Mouse (Mus musculus) CH12.LX (cell line): Measurements from ENCODE around the gene Armc6. TPM values are rescaled to one million over a fixed set of nuclear protein-coding genes. Genes with fewer than 3 reads are reported as not detected.
A peak's percentile ranks its signal among the peaks of the same experiment; 100 is the strongest.

Experiments used
- DNase-seq: peaks from one replicate; pipeline ENCODE4 v3.0.0-alpha.2; 2013; ENCODE audit errors: extremely low read depth
- H3K27ac ChIP-seq: 2 replicates; pipeline ENCODE4 v1.5.1; 2012; ENCODE audit warnings: low read depth, mild to moderate bottlenecking, control low read depth, moderate library complexity; ENCODE audit not compliant: insufficient read depth
- H3K27me3 ChIP-seq: replicated peaks from 2 replicates; pipeline ENCODE3; 2012; ENCODE audit warnings: inconsistent platforms
- H3K36me3 ChIP-seq, 2 experiments: replicated peaks in 1 of 2; 2 replicates each; pipeline versions ENCODE3 to v1.6.1; 2012; ENCODE audit warnings: inconsistent platforms in 1 of 2, low read length in 1 of 2, mild to moderate bottlenecking in 1 of 2, mixed read lengths in 1 of 2, moderate library complexity in 1 of 2; ENCODE audit not compliant: control insufficient read depth in 1 of 2, insufficient read depth in 1 of 2
- H3K4me1 ChIP-seq, 2 experiments: 2 replicates each; pipeline ENCODE4 v1.6.1; 2012; ENCODE audit warnings: inconsistent platforms in 1 of 2, moderate library complexity in 1 of 2; ENCODE audit not compliant: insufficient read depth in 2 of 2, control insufficient read depth in 1 of 2
- H3K4me2 ChIP-seq: 2 replicates; pipeline ENCODE4 v1.6.1; 2012; ENCODE audit warnings: low read depth, mild to moderate bottlenecking, control low read depth; ENCODE audit not compliant: poor library complexity, insufficient read depth, severe bottlenecking
- H3K4me3 ChIP-seq, 3 experiments: fragments of 150-350 bp in 1 of 3; sonication (generic) in 1 of 3; replicated peaks in 1 of 3; 2 replicates each; pipeline versions ENCODE3 to v1.5.1; 2011 to 2012; ENCODE audit warnings: low read depth in 2 of 3, low read length in 2 of 3, mild to moderate bottlenecking in 2 of 3, moderate library complexity in 2 of 3, control low read depth in 1 of 3, improper control_type of control experiment in 1 of 3, inconsistent platforms in 1 of 3, mixed read lengths in 1 of 3; ENCODE audit not compliant: poor library complexity in 1 of 3
- H3K79me2 ChIP-seq: replicated peaks from 2 replicates; pipeline ENCODE4 v1.6.1; 2012; ENCODE audit warnings: mild to moderate bottlenecking, moderate library complexity; ENCODE audit not compliant: control insufficient read depth, poor library complexity, insufficient read depth, severe bottlenecking; ENCODE audit errors: extremely low read depth
- H3K9ac ChIP-seq: 2 replicates; pipeline ENCODE4 v1.6.1; 2012; ENCODE audit warnings: low read depth, mild to moderate bottlenecking, control low read depth, moderate library complexity; ENCODE audit not compliant: insufficient read depth
- H3K9me3 ChIP-seq: replicated peaks from 2 replicates; pipeline ENCODE3; 2012; ENCODE audit warnings: low read length, inconsistent platforms, mixed read lengths
- BHLHE40 ChIP-seq: IDR thresholded peaks from 2 replicates; pipeline ENCODE4 v1.6.1; 2011; ENCODE audit warnings: mild to moderate bottlenecking, low read depth, low read length, improper control_type of control experiment
- CHD1 ChIP-seq: IDR thresholded peaks from 2 replicates; pipeline ENCODE4 v1.6.1; 2012; ENCODE audit warnings: low read depth, low read length, improper control_type of control experiment, inconsistent platforms
- CTCF ChIP-seq, 2 experiments: IDR thresholded peaks in 1 of 2; conservative IDR thresholded peaks in 1 of 2; 2 replicates each; pipeline ENCODE4 v1.5.1; 2011 to 2012; ENCODE audit warnings: low read depth in 2 of 2, low read length in 2 of 2, improper control_type of control experiment in 1 of 2, inconsistent platforms in 1 of 2, mild to moderate bottlenecking in 1 of 2, moderate library complexity in 1 of 2
- EP300 ChIP-seq: IDR thresholded peaks from 2 replicates; pipeline ENCODE4 v1.6.1; 2011; ENCODE audit warnings: low read length, improper control_type of control experiment
- GABPA ChIP-seq: IDR thresholded peaks from 2 replicates; pipeline ENCODE4 v1.6.1; 2012; ENCODE audit warnings: low read depth, low read length, improper control_type of control experiment, inconsistent platforms; ENCODE audit not compliant: insufficient replicate concordance
- HCFC1 ChIP-seq: IDR thresholded peaks from 2 replicates; pipeline ENCODE4 v1.6.1; 2012; ENCODE audit warnings: low read depth, mild to moderate bottlenecking, inconsistent platforms, low read length, improper control_type of control experiment
- IRF4 ChIP-seq: IDR thresholded peaks from 2 replicates; pipeline ENCODE4 v1.6.1; 2014; ENCODE audit warnings: low read depth, mild to moderate bottlenecking, inconsistent platforms, low read length, improper control_type of control experiment
- KAT2A ChIP-seq: IDR thresholded peaks from 2 replicates; pipeline ENCODE4 v1.6.1; 2012; ENCODE audit warnings: low read length, improper control_type of control experiment, inconsistent platforms; ENCODE audit not compliant: insufficient replicate concordance
- MAFK ChIP-seq: IDR thresholded peaks from 2 replicates; pipeline ENCODE4 v1.6.1; 2011; ENCODE audit warnings: low read length, improper control_type of control experiment; ENCODE audit not compliant: insufficient replicate concordance
- MAX ChIP-seq: IDR thresholded peaks from 2 replicates; pipeline ENCODE4 v1.6.1; 2011; ENCODE audit warnings: low read length, improper control_type of control experiment
- MAZ ChIP-seq: IDR thresholded peaks from 2 replicates; pipeline ENCODE4 v1.6.1; 2012; ENCODE audit warnings: low read depth, mild to moderate bottlenecking, inconsistent platforms, low read length, improper control_type of control experiment, moderate library complexity
- MEF2A ChIP-seq: IDR thresholded peaks from 2 replicates; pipeline ENCODE4 v1.6.1; 2014; ENCODE audit warnings: low read depth, mild to moderate bottlenecking, inconsistent platforms, low read length, improper control_type of control experiment, borderline replicate concordance
- NELFE ChIP-seq: IDR thresholded peaks from 2 replicates; pipeline ENCODE4 v1.6.1; 2011; ENCODE audit warnings: low read depth, low read length, improper control_type of control experiment
- NRF1 ChIP-seq: IDR thresholded peaks from 2 replicates; pipeline ENCODE4 v1.6.1; 2014; ENCODE audit warnings: low read depth, mild to moderate bottlenecking, inconsistent platforms, low read length, improper control_type of control experiment, moderate library complexity
- PAX5 ChIP-seq: IDR thresholded peaks from 2 replicates; pipeline ENCODE4 v1.6.1; 2012; ENCODE audit warnings: low read length, inconsistent platforms, mixed read lengths
- POLR2A ChIP-seq: IDR thresholded peaks from 2 replicates; pipeline ENCODE4 v1.6.1; 2011; ENCODE audit warnings: low read depth, mild to moderate bottlenecking, improper control_type of control experiment, low read length
- POLR2AphosphoS2 ChIP-seq: IDR thresholded peaks from 2 replicates; pipeline ENCODE4 v1.6.1; 2011; ENCODE audit warnings: low read depth, low read length, improper control_type of control experiment
- RAD21 ChIP-seq: IDR thresholded peaks from 2 replicates; pipeline ENCODE4 v1.6.1; 2011; ENCODE audit warnings: low read depth, mild to moderate bottlenecking, low read length, improper control_type of control experiment, moderate library complexity
- RCOR1 ChIP-seq: conservative IDR thresholded peaks from 2 replicates; pipeline ENCODE4 v1.6.1; 2012; ENCODE audit warnings: low read depth, mild to moderate bottlenecking, inconsistent platforms, low read length, improper control_type of control experiment
- SMC3 ChIP-seq: IDR thresholded peaks from 2 replicates; pipeline ENCODE4 v1.6.1; 2011; ENCODE audit warnings: low read depth, low read length, improper control_type of control experiment
- TBP ChIP-seq: conservative IDR thresholded peaks from 2 replicates; pipeline ENCODE4 v1.6.1; 2011; ENCODE audit warnings: low read depth, low read length, improper control_type of control experiment
- TCF12 ChIP-seq: IDR thresholded peaks from 2 replicates; pipeline ENCODE4 v1.6.1; 2014; ENCODE audit warnings: low read depth, mild to moderate bottlenecking, inconsistent platforms, low read length, improper control_type of control experiment
- UBTF ChIP-seq: IDR thresholded peaks from 2 replicates; pipeline ENCODE4 v1.6.1; 2012; ENCODE audit warnings: low read depth, mild to moderate bottlenecking, inconsistent platforms, low read length, improper control_type of control experiment, moderate library complexity
- USF1 ChIP-seq: IDR thresholded peaks from 2 replicates; pipeline ENCODE4 v1.6.1; 2014; ENCODE audit warnings: low read depth, mild to moderate bottlenecking, inconsistent platforms, low read length, improper control_type of control experiment
- ZC3H11A ChIP-seq: IDR thresholded peaks from 2 replicates; pipeline ENCODE4 v1.6.1; 2012; ENCODE audit warnings: low read depth, mild to moderate bottlenecking, inconsistent platforms, low read length, improper control_type of control experiment
- ZNF384 ChIP-seq: IDR thresholded peaks from 2 replicates; pipeline ENCODE4 v1.6.1; 2012; ENCODE audit warnings: low read depth, low read length, improper control_type of control experiment, inconsistent platforms
- dilution Hi-C: fragments of 300-500 bp; cut with MboI; formaldehyde crosslinking; loops from 2 replicates; pipeline ENCODE4 v1.14.3; 2020; ENCODE audit warnings: low sequenced_read_pairs; ENCODE audit not compliant: extremely low pct_unique_long_range_greater_than_20kb, extremely low pct_ligation_motif_present
- in situ Hi-C: fragments of 300-500 bp; cut with MboI; formaldehyde crosslinking; loops from 3 replicates; pipeline ENCODE4 v1.14.3; 2019; ENCODE audit warnings: low sequenced_read_pairs, low pct_ligation_motif_present, low pct_unique_long_range_greater_than_20kb, mixed read lengths
- polyA plus RNA-seq: library from polyadenylated mRNA; unstranded; fragments of >175 nt; gene quantifications from 2 replicates; pipeline ENCODE4 v1.2.1, GENCODE M21; 2012; ENCODE audit warnings: low read depth; ENCODE audit not compliant: insufficient read length
- total RNA-seq, 2 experiments: library from RNA; depleted of rRNA; stranded (reverse); fragments of 300-350 nt in 1 of 2; fragments of >200 nt in 1 of 2; gene quantifications; 2 replicates each; pipeline ENCODE4 v1.2.3; 2012 to 2014

Armc6 gene
- total and polyA plus RNA-seq, 3 experiments: 20.0 to 31.1 (median 23.7) TPM

DNA sequence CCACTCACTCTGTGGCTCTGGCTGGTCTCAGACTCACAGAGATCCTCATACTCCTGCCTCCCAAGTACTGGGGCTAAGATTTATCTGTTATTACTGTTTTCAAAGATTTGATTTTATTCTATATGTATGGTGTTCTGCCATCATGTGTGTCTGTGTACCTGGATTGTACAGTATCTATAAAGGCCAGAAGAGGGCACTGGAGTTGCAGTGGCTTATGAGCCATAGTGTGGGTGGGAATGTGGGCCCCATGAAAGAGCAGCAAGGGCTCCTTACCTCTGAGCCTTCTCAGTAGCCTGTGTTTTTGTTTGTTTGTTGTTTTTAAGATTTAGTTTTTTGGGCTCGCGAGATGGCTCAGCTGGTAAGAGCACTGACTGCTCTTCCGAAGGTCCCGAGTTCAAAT lies 55.2 kb downstream of the Armc6 start:
- H3K9me3 ChIP-seq: no peaks in the 10 kb centered on the region
- no peaks in the 10 kb centered on the region for H3K27me3 ChIP-seq
- no peak overlapping the region for H3K4me2 ChIP-seq
- H3K4me1 ChIP-seq: peaks cover 5 to 16% of the 10 kb centered on the region in 2 experiments; a peak in 3 of 4 replicates
- TF ChIP-seq GABPA (no peak), MAX (no peak), BHLHE40 (no peak), KAT2A (no peak), RAD21 (peak; percentile 40), PAX5 (no peak), SMC3 (peak; percentile 36), CTCF (conservative IDR thresholded peaks at IDR 0.05 in 1 of 2, IDR thresholded peaks at IDR 0.05 in 1 of 2; ENCODE audit: low read depth in 2 of 2, low read length in 2 of 2) (peak in 1 of 2 experiments; percentile 53; a peak in 2 of 4 replicates)
- H3K79me2 ChIP-seq: no peaks in the 10 kb centered on the region; the same call in 1 of the 2 replicates
- H3K27ac ChIP-seq: no peak overlapping the region
- peaks cover 56 to 77% of the 10 kb centered on the region in 2 experiments for H3K36me3 ChIP-seq
- no peak overlapping the region for H3K9ac ChIP-seq
- dilution Hi-C loops: no loop called here
- in situ Hi-C loops: no loop called here
- no peak overlapping the region for H3K4me3 ChIP-seq
- no peak for DNase-seq

DNA sequence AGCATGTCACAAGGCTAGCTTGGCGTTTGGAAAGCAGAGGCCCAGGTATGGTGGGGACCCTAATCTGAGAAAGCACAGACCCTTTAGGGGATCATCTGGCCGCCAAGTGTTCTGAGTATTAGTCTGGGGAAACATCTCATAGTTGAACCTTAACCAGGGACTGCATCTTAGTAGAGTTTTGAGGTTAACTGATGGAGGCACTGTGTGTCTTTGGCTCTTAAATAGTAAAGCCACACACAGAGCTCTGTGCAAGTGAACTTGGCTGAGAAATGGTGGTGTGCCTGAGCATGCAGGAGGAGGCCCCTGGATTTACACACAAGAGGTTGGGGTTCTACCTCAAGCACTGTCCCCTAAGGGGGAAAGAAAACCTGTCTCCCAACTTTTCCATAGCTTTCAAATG lies 56.0 kb downstream of the Armc6 start:
- no peaks in the 10 kb centered on the region for H3K9me3 ChIP-seq
- TF ChIP-seq TBP: no peak
- TF ChIP-seq NRF1: no peak
- TF ChIP-seq, all 38 proteins: peak for 0
- no peak for DNase-seq
- Histone ChIP-seq H3K27me3 (no peaks in the 10 kb centered on the region), H3K36me3 (peaks cover 51 to 71% of the 10 kb centered on the region in 2 experiments), H3K4me1 (peaks cover 12 to 24% of the 10 kb centered on the region in 2 experiments; a peak in 3 of 4 replicates), H3K4me3 (no peak overlapping the region), H3K4me2 (no peak overlapping the region), H3K27ac (no peak overlapping the region), H3K9ac (no peak overlapping the region), H3K79me2 (peaks cover 7% of the 10 kb centered on the region)
- dilution Hi-C loops (no loop called here), in situ Hi-C loops (no loop called here)

DNA sequence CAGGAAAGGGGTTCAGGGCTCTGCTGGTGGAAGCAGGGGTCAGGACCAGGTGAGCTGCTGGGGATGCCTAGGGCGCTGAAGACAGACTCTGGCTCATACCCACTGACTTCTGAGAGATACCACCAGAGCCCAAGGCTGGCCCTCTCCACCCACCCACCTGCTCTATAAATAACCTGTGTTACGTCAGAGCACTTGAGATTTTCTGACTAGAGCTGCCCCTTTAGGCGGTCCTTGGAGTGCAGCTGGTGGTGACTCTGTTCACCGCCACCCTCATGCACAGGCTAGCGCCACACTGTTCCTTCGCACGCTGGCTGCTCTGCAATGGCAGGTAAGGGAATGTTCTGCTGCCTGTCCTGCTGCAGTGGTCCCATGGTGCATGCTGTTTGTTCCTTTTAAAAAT lies 60.2 kb downstream of the Armc6 start:
- in situ Hi-C loops (loop anchor here (5.0 kb wide), 1 partner anchor 38 kb away; the partner anchor contains the start of gene Slc25a42), dilution Hi-C loops (no loop called here)
- Histone ChIP-seq H3K27me3 (no peaks in the 10 kb centered on the region), H3K4me1 (peaks cover 12 to 53% of the 10 kb centered on the region in 2 experiments; a peak in 3 of 4 replicates), H3K4me2 (peak overlapping the region; percentile 63), H3K36me3 (peaks cover 19 to 40% of the 10 kb centered on the region in 2 experiments), H3K9me3 (no peaks in the 10 kb centered on the region), H3K4me3 (peak overlapping the region in 2 of 3 experiments; percentile 41 to 45), H3K27ac (peak overlapping the region; percentile 37), H3K79me2 (peaks cover 13% of the 10 kb centered on the region), H3K9ac (no peak overlapping the region; the same call in 1 of the 2 replicates)
- DNase-seq: peak; percentile 73
- TF ChIP-seq TBP (0 out of 2 replicates have a peak, but pooled peaks have one; percentile 9), MAX (no peak), UBTF (no peak), HCFC1 (no peak), NELFE (no peak), POLR2A (no peak), MAFK (no peak), TCF12 (no peak), ZC3H11A (no peak), SMC3 (no peak), EP300 (no peak), RCOR1 (no peak), POLR2AphosphoS2 (no peak), CHD1 (no peak), USF1 (no peak), MAZ (no peak), NRF1 (no peak), MEF2A (peak; percentile 95), IRF4 (no peak), CTCF (conservative IDR thresholded peaks at IDR 0.05 in 1 of 2, IDR thresholded peaks at IDR 0.05 in 1 of 2; ENCODE audit: low read depth in 2 of 2, low read length in 2 of 2) (peak in 1 of 2 experiments; percentile 13; a peak in 1 of 4 replicates), ZNF384 (no peak)
